Mouse (Mus musculus) G1E (cell line): ENCODE data around the gene Arhgap22.

Source experiments
- CTCF ChIP-seq: IDR thresholded peaks from 2 replicates; pipeline ENCODE4 v1.5.1; 2012; ENCODE audit warnings: low read depth, low read length, inconsistent platforms, mixed read lengths
- GATA1 ChIP-seq: IDR thresholded peaks from 2 replicates; pipeline ENCODE4 v1.6.1; 2012; ENCODE audit warnings: borderline replicate concordance, low read length, inconsistent platforms, mixed read lengths

- TF ChIP-seq CTCF (no peak), GATA1 (no peak)
Measured at GRCm38 (mm10) chr14:33400019-33400418, 186.2 kb downstream of the Arhgap22 start.
